Mouse (Mus musculus) embryonic facial prominence, embryonic 10.5 days (tissue): ENCODE data around the gene Wdr61. TPM values are rescaled to one million over a fixed set of nuclear protein-coding genes. Genes with fewer than 3 reads are reported as not detected.

Experiments used
- DNase-seq: peaks from one replicate; pipeline ENCODE4 v3.0.0-alpha.2; 2017; ENCODE audit warnings: low spot score
- H3K27ac ChIP-seq: fragments of 300-500 bp; sonication (generic); replicated peaks from 2 replicates; pipeline ENCODE4 v1.5.1; 2016; ENCODE audit warnings: mild to moderate bottlenecking
- H3K27me3 ChIP-seq: fragments of 300-500 bp; sonication (generic); replicated peaks from 2 replicates; pipeline ENCODE4 v1.6.1; 2016; ENCODE audit warnings: low read depth, mild to moderate bottlenecking; ENCODE audit not compliant: poor library complexity, severe bottlenecking
- H3K36me3 ChIP-seq: fragments of 300-500 bp; sonication (generic); replicated peaks from 2 replicates; pipeline ENCODE4 v1.6.1; 2016; ENCODE audit warnings: mild to moderate bottlenecking, moderate library complexity
- H3K4me1 ChIP-seq: fragments of 300-500 bp; sonication (generic); 2 replicates; pipeline ENCODE4 v1.6.1; 2016
- H3K4me3 ChIP-seq: fragments of 300-500 bp; sonication (generic); 2 replicates; pipeline ENCODE4 v1.5.1; 2016; ENCODE audit warnings: mild to moderate bottlenecking, moderate library complexity
- H3K9me3 ChIP-seq: fragments of 300-500 bp; sonication (generic); 2 replicates; pipeline ENCODE4 v1.6.1; 2016; ENCODE audit warnings: mild to moderate bottlenecking
- WGBS: fragments of 180-500 bp; shearing (Covaris S2); methylation state at CpG from one replicate; pipeline ENCODE4 v1.1.7; 2016; 5-methylcytosine and 5-hydroxymethylcytosine counted together
- polyA plus RNA-seq: library from polyadenylated mRNA; unstranded; fragments of >200 nt; fragmentation: Nextera tagmentation; extraction: Ambion mirVana; gene quantifications from 2 replicates; pipeline ENCODE4 v1.2.1, GENCODE M21; 2016

The Wdr61 gene
- 182 and 188 TPM in 2 replicates for polyA plus RNA-seq

GRCm38 (mm10) chr9:54733921-54734638, at the start of gene Wdr61:
Wdr61 (minus strand) TSS chr9:54734519.
- peaks cover 35% of the 10 kb centered on the region for H3K4me1 ChIP-seq
- peak; percentile 99 for DNase-seq
- peak within 1 kb of the TSS; percentile 73 for H3K4me3 ChIP-seq
- 1% methylated on average over 32 of the region's 32 CpGs for WGBS
- H3K27me3 ChIP-seq: no peaks in the 10 kb centered on the region
- H3K27ac ChIP-seq: peak within 1 kb of the TSS; percentile 85
- H3K36me3 ChIP-seq: peaks cover 16% of the 10 kb centered on the region
- no peaks in the 10 kb centered on the region for H3K9me3 ChIP-seq

GRCm38 (mm10) chr9:54784003-54784402, 49.7 kb upstream of the Wdr61 start:
- Histone ChIP-seq H3K4me3 (no peak overlapping the region), H3K4me1 (peaks cover 59% of the 10 kb centered on the region), H3K27me3 (no peaks in the 10 kb centered on the region), H3K9me3 (no peaks in the 10 kb centered on the region), H3K36me3 (no peaks in the 10 kb centered on the region), H3K27ac (peak overlapping the region; percentile 83)
- peak; percentile 81 for DNase-seq
- 22% methylated on average over 3 of the region's 3 CpGs for WGBS

GRCm38 (mm10) chr9:54782504-54782903, 48.2 kb upstream of the Wdr61 start:
- H3K4me1 ChIP-seq: peaks cover 52% of the 10 kb centered on the region
- 60% methylated on average over 15 of the region's 15 CpGs for whole genome bisulfite sequencing
- peak overlapping the region; percentile 72 for H3K27ac ChIP-seq
- DNase-seq: no peak
- no peaks in the 10 kb centered on the region for H3K36me3 ChIP-seq
- no peak overlapping the region for H3K4me3 ChIP-seq
- no peaks in the 10 kb centered on the region for H3K9me3 ChIP-seq
- H3K27me3 ChIP-seq: no peaks in the 10 kb centered on the region

GRCm38 (mm10) chr9:54779280-54779679, 45.0 kb upstream of the Wdr61 start:
- WGBS: 86% methylated on average over 8 of the region's 8 CpGs
- no peak for DNase-seq
- Histone ChIP-seq H3K36me3 (peaks cover 28% of the 10 kb centered on the region), H3K4me1 (peaks cover 28% of the 10 kb centered on the region), H3K27ac (0 out of 2 replicates have a peak overlapping the region, but pooled peaks have one; percentile 30), H3K27me3 (no peaks in the 10 kb centered on the region), H3K9me3 (no peaks in the 10 kb centered on the region), H3K4me3 (no peak overlapping the region)

- no peak for DNase-seq
- WGBS: 93% methylated on average over 13 of the region's 13 CpGs
- Histone ChIP-seq H3K36me3 (peaks cover 55% of the 10 kb centered on the region), H3K4me3 (no peak overlapping the region), H3K9me3 (no peaks in the 10 kb centered on the region), H3K27me3 (no peaks in the 10 kb centered on the region), H3K4me1 (peaks cover 8% of the 10 kb centered on the region), H3K27ac (no peak overlapping the region)
Observed at GRCm38 (mm10) chr9:54776451-54776982, 42.2 kb upstream of the Wdr61 start.

GRCm38 (mm10) chr9:54770140-54770780, 35.9 kb upstream of the Wdr61 start:
- H3K4me3 ChIP-seq: peak overlapping the region; percentile 31; the same call in 1 of the 2 replicates

GRCm38 (mm10) chr9:54765336-54766085, 31.2 kb upstream of the Wdr61 start:
- under 1% methylated on average over 41 of the region's 41 CpGs for WGBS
- Histone ChIP-seq H3K27me3 (peaks cover 65% of the 10 kb centered on the region), H3K4me3 (peak overlapping the region; percentile 61), H3K27ac (peak overlapping the region; percentile 87), H3K4me1 (peaks cover 83% of the 10 kb centered on the region), H3K9me3 (no peaks in the 10 kb centered on the region), H3K36me3 (peaks cover 26% of the 10 kb centered on the region)
- DNase-seq: peak; percentile 72

More at GRCm38 (mm10) chr9:54770140-54770780, 35.9 kb upstream of the Wdr61 start:
- no peak for DNase-seq
- Histone ChIP-seq H3K4me1 (peaks cover 56% of the 10 kb centered on the region), H3K36me3 (peaks cover 73% of the 10 kb centered on the region), H3K9me3 (no peaks in the 10 kb centered on the region), H3K27me3 (peaks cover 26% of the 10 kb centered on the region), H3K27ac (peak overlapping the region; percentile 65)
- 64% methylated on average over 11 of the region's 11 CpGs for WGBS

GRCm38 (mm10) chr9:54764561-54765217, 30.4 kb upstream of the Wdr61 start, which contains the start of gene Crabp1:
Crabp1 (plus strand) TSS chr9:54764748.
- H3K4me1 ChIP-seq: peaks cover 83% of the 10 kb centered on the region
- H3K36me3 ChIP-seq: peaks cover 19% of the 10 kb centered on the region
- WGBS: 1% methylated on average over 45 of the region's 45 CpGs
- peak within 1 kb of the TSS; percentile 87 for H3K27ac ChIP-seq
- DNase-seq: peak; percentile 88
- H3K9me3 ChIP-seq: no peaks in the 10 kb centered on the region
- H3K4me3 ChIP-seq: peak within 1 kb of the TSS; percentile 61
- peaks cover 65% of the 10 kb centered on the region for H3K27me3 ChIP-seq

GRCm38 (mm10) chr9:54764091-54764490, 29.8 kb upstream of the Wdr61 start:
- peak overlapping the region; percentile 61 for H3K4me3 ChIP-seq
- DNase-seq: peak; percentile 45
- H3K9me3 ChIP-seq: no peaks in the 10 kb centered on the region
- peaks cover 83% of the 10 kb centered on the region for H3K4me1 ChIP-seq
- H3K27me3 ChIP-seq: peaks cover 65% of the 10 kb centered on the region
- peaks cover 14% of the 10 kb centered on the region for H3K36me3 ChIP-seq
- H3K27ac ChIP-seq: peak overlapping the region; percentile 87
- WGBS: 19% methylated on average over 12 of the region's 12 CpGs

- 6% methylated on average over 6 of the region's 6 CpGs for WGBS
- H3K4me1 ChIP-seq: peaks cover 47% of the 10 kb centered on the region
Observed at GRCm38 (mm10) chr9:54759592-54759991, 25.3 kb upstream of the Wdr61 start.

GRCm38 (mm10) chr9:54752944-54753295, 18.6 kb upstream of the Wdr61 start:
- Histone ChIP-seq H3K9me3 (no peaks in the 10 kb centered on the region), H3K27ac (peak overlapping the region; percentile 31), H3K4me3 (peak overlapping the region; percentile 16; the same call in 1 of the 2 replicates), H3K36me3 (no peaks in the 10 kb centered on the region), H3K4me1 (peaks cover 35% of the 10 kb centered on the region), H3K27me3 (peaks cover 23% of the 10 kb centered on the region)
- 48% methylated on average over 11 of the region's 11 CpGs for WGBS
- no peak for DNase-seq

More at GRCm38 (mm10) chr9:54759592-54759991, 25.3 kb upstream of the Wdr61 start:
- H3K9me3 ChIP-seq: no peaks in the 10 kb centered on the region
- no peaks in the 10 kb centered on the region for H3K36me3 ChIP-seq
- H3K27ac ChIP-seq: peak overlapping the region; percentile 84
- DNase-seq: peak; percentile 58
- peaks cover 36% of the 10 kb centered on the region for H3K27me3 ChIP-seq
- H3K4me3 ChIP-seq: no peak overlapping the region
